Mouse (Mus musculus) olfactory bulb, adult 2 months (tissue): Measurements from ENCODE around the gene Sema7a. TPM values are rescaled to one million over a fixed set of nuclear protein-coding genes. Genes with fewer than 3 reads are reported as not detected.

ENCODE experiments used
- H3K27ac ChIP-seq: fragments of 200-500 bp; 2 replicates; pipeline ENCODE4 v1.5.1; 2012; ENCODE audit warnings: low read depth, low read length; ENCODE audit not compliant: insufficient read depth
- H3K4me1 ChIP-seq: fragments of 200-500 bp; 2 replicates; pipeline ENCODE4 v1.6.1; 2012; ENCODE audit warnings: low read length; ENCODE audit not compliant: control insufficient read depth, insufficient read depth
- H3K4me3 ChIP-seq: fragments of 200-500 bp; 2 replicates; pipeline ENCODE4 v1.5.1; 2012; ENCODE audit warnings: mild to moderate bottlenecking, low read depth, low read length, moderate library complexity; ENCODE audit not compliant: insufficient read depth
- CTCF ChIP-seq: fragments of 200-500 bp; IDR thresholded peaks from 2 replicates; pipeline ENCODE4 v1.5.1; 2012; ENCODE audit warnings: low read depth, mild to moderate bottlenecking, low read length, moderate library complexity; ENCODE audit not compliant: insufficient read depth
- POLR2A ChIP-seq: fragments of 200-500 bp; IDR thresholded peaks from 2 replicates; pipeline ENCODE4 v1.6.1; 2012; ENCODE audit warnings: mild to moderate bottlenecking, low read depth, low read length, moderate library complexity; ENCODE audit not compliant: insufficient read depth
- WGBS: fragments of 180-500 bp; shearing (Covaris S2); methylation state at CpG from one replicate; pipeline ENCODE4 v1.1.7; 2018; 5-methylcytosine and 5-hydroxymethylcytosine counted together
- polyA plus RNA-seq: library from polyadenylated mRNA; stranded (reverse); fragments of >200 nt; gene quantifications from 2 replicates; pipeline ENCODE4 v1.2.4, GENCODE M21; 2012; ENCODE audit warnings: low replicate concordance; ENCODE audit not compliant: missing spikeins, insufficient read depth, insufficient read length

Sema7a gene
- polyA plus RNA-seq, 1 experiment, result not detected

- Histone ChIP-seq H3K4me1 (peaks cover 6% of the 10 kb centered on the region; the same call in 1 of the 2 replicates), H3K27ac (peak within 1 kb of the TSS; percentile 67), H3K4me3 (peak within 1 kb of the TSS; percentile 81)
- TF ChIP-seq CTCF, result no peak
- peak; percentile 88 for TF ChIP-seq POLR2A
- WGBS, result 1% methylated on average over 47 of the region's 47 CpGs
Observed at GRCm38 (mm10) chr9:57910254-57911160, 29.4 kb upstream of the Sema7a start, which contains the start of gene Ubl7. Ubl7 (plus strand) TSS chr9:57910979.

DNA sequence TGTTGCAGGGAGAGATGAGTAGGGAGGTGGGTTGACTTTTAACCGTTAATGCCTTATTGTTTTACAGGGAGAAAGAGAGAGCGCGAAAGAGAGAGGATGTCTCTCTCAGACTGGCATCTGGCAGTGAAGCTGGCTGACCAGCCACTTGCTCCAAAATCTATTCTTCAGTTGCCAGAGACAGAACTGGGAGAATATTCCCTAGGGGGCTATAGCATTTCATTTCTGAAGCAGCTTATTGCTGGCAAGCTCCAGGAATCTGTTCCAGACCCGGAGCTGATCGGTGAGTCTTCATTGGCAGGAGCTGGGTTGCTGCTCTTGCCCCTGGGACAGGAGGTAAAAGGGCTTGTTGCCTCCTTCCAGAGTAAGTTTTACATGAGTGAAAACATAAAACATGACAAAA lies 27.3 kb upstream of the Sema7a start:
- H3K27ac ChIP-seq, result no peak overlapping the region
- peaks cover 6% of the 10 kb centered on the region; the same call in 1 of the 2 replicates for H3K4me1 ChIP-seq
- no peak overlapping the region for H3K4me3 ChIP-seq
- TF ChIP-seq CTCF (no peak), POLR2A (no peak)
- WGBS, result 75% methylated on average over 5 of the region's 5 CpGs

- no peak overlapping the region for H3K27ac ChIP-seq
- 92% methylated on average over 9 of the region's 9 CpGs for WGBS
Observed at GRCm38 (mm10) chr9:57921491-57922060, 18.3 kb upstream of the Sema7a start.

GRCm38 (mm10) chr9:57922381-57922780 lies 17.5 kb upstream of the Sema7a start:
- H3K4me3 ChIP-seq, result no peak overlapping the region
- no peak overlapping the region for H3K27ac ChIP-seq
- TF ChIP-seq POLR2A (no peak), CTCF (no peak)
- no peaks in the 10 kb centered on the region for H3K4me1 ChIP-seq
- 92% methylated on average over 5 of the region's 5 CpGs for WGBS

More at GRCm38 (mm10) chr9:57921491-57922060, 18.3 kb upstream of the Sema7a start:
- H3K4me1 ChIP-seq, result no peaks in the 10 kb centered on the region
- H3K4me3 ChIP-seq, result no peak overlapping the region
- no peak for TF ChIP-seq CTCF
- no peak for TF ChIP-seq POLR2A

GRCm38 (mm10) chr9:57923046-57923445 lies 16.9 kb upstream of the Sema7a start:
- Histone ChIP-seq H3K4me3 (no peak overlapping the region), H3K4me1 (no peaks in the 10 kb centered on the region), H3K27ac (no peak overlapping the region)
- WGBS, result 88% methylated on average over 3 of the region's 3 CpGs
- TF ChIP-seq CTCF (no peak), POLR2A (no peak)

GRCm38 (mm10) chr9:57931166-57931767 lies 8.6 kb upstream of the Sema7a start:
- TF ChIP-seq POLR2A (no peak), CTCF (no peak)
- no peak overlapping the region for H3K27ac ChIP-seq
- no peak overlapping the region for H3K4me3 ChIP-seq
- peaks cover 6% of the 10 kb centered on the region; the same call in 1 of the 2 replicates for H3K4me1 ChIP-seq
- WGBS, result 65% methylated on average over 5 of the region's 5 CpGs

- 79% methylated on average over 3 of the region's 3 CpGs for WGBS
- peaks cover 6% of the 10 kb centered on the region; the same call in 1 of the 2 replicates for H3K4me1 ChIP-seq
Observed at GRCm38 (mm10) chr9:57932253-57932652, 7.7 kb upstream of the Sema7a start.

GRCm38 (mm10) chr9:57932831-57933602 lies 6.9 kb upstream of the Sema7a start:
- 64% methylated on average over 6 of the region's 6 CpGs for WGBS
- TF ChIP-seq POLR2A, result no peak
- TF ChIP-seq CTCF, result no peak
- no peak overlapping the region for H3K27ac ChIP-seq

More at GRCm38 (mm10) chr9:57932253-57932652, 7.7 kb upstream of the Sema7a start:
- H3K4me3 ChIP-seq, result no peak overlapping the region
- H3K27ac ChIP-seq, result no peak overlapping the region
- TF ChIP-seq CTCF, result no peak
- TF ChIP-seq POLR2A, result no peak

More at GRCm38 (mm10) chr9:57932831-57933602, 6.9 kb upstream of the Sema7a start:
- H3K4me1 ChIP-seq, result peaks cover 6% of the 10 kb centered on the region; the same call in 1 of the 2 replicates
- no peak overlapping the region for H3K4me3 ChIP-seq
